Mouse (Mus musculus): ENCODE results near the gene Mcoln3.

Mcoln3 gene

GRCm38 (mm10) chr3:146174215-146174614 is 57.0 kb downstream of the Mcoln3 start:
- no peak for DNase-seq (ENCODE audit: low spot score)

GRCm38 (mm10) chr3:146177295-146177694 is 60.0 kb downstream of the Mcoln3 start:
- no peak for DNase-seq (ENCODE audit: low spot score)

GRCm38 (mm10) chr3:146177748-146178582 is 60.7 kb downstream of the Mcoln3 start:
- peak; percentile 91 for DNase-seq (ENCODE audit: low spot score)

- no peak for DNase-seq (ENCODE audit: low spot score)
These were observed 63.1 kb downstream of the Mcoln3 start for GRCm38 (mm10) chr3:146180341-146180740.

DNA sequence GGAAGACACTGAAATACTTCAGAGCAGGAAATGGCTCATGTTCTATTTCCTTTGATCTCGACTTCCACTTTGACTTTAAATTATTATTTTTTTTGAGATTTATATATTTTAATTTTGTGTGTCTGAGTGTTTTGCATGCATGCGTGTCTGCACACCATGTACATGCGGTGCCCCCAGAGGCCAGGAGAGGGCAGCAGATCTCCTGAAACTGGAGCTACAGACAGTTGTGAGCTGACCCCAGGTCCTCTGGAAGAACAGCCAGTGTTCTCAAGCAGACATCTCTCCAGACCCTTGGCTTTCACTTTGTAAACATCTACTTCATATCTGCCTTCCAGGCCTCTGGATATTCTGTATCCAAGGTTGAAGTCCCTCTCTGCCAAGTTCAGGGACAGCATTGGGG is 63.7 kb downstream of the Mcoln3 start:
- peak; percentile 77 for DNase-seq (ENCODE audit: low spot score)

DNA sequence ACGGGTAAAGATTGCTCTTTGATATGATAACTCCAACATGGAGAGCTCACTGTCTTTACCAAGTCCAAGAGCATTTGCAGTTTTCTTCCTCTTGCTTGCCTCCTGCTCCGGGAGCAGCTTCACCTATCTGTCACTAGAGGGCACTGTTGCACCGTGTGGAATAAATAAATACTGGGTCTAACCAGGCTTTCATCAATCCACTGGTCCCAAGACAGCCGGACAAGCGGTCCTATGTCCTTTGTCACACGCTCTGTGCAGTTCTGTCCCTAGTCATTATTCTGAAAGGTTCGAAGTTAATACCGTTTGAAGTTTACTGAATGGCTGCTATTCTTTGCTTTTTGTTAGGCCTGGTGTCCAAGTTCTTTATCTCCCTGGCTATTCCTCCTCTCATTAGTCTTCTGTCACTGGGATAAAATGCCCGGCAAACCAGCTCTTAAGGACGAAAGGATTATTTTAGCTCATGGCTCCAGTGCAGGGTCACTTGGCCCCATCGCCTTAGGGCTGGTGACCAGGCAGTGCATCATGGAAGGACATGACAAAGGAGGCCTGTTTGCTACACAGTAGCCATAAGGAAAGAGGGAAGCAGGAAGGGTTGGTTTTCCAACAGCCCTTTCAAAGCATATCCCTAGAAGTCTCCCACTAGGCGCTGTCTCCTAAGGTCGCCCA is 67.9 kb downstream of the Mcoln3 start:
- peak; percentile 93 for DNase-seq (ENCODE audit: low spot score)

DNA sequence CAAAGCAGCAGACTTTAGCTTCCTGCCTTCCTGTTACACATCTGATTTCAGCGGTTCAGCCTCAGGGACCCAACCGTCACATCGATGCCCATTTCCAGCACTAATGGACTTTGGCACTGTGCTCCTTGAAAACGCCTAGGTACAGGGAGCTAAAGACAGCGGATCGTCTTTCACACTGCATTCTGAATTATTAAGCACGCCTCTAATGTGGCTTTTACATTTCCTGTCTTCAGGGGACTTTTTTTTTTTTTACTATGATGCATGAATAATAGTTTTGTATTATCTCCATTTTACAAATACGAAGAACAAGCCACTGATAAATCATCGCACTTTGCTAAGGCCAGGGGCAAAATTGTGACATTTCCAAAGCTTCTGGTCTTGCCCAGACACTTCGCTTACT is 68.8 kb downstream of the Mcoln3 start:
- DNase-seq (ENCODE audit: low spot score): no peak

GRCm38 (mm10) chr3:146189933-146190332 is 72.7 kb downstream of the Mcoln3 start:
- DNase-seq (ENCODE audit: low spot score): no peak

Data from embryo, embryonic 10.5 days (tissue).